Mouse (Mus musculus) liver, embryonic 14.5 days (tissue): ENCODE results near the gene 1700001C19Rik. TPM values are rescaled to one million over a fixed set of nuclear protein-coding genes. Genes with fewer than 3 reads are reported as not detected.
"Not testable (repeated sequence)": the region's sequence is repeated elsewhere in the genome, so short reads cannot be mapped to it uniquely, and the experiment has no call there.

Experiments
- ATAC-seq: fragments of 200-750 bp; cut with Nextera tagmentation; 2 replicates; pipeline ENCODE4 v1.8.0; 2017; ENCODE audit warnings: moderate number of reproducible peaks, mild to moderate bottlenecking, moderate library complexity; ENCODE audit not compliant: insufficient read depth
- DNase-seq, 3 experiments: peaks; one replicate each; pipeline ENCODE4 v3.0.0-alpha.2; 2012 to 2013; ENCODE audit warnings: low read depth in 3 of 3, low spot score in 3 of 3
- H3K27ac ChIP-seq: fragments of 300-500 bp; sonication (generic); 2 replicates; pipeline ENCODE4 v1.5.1; 2014; ENCODE audit warnings: moderate library complexity, mild to moderate bottlenecking, control low read depth, inconsistent platforms
- H3K27me3 ChIP-seq: fragments of 300-500 bp; sonication (generic); 2 replicates; pipeline ENCODE4 v1.6.1; 2014; ENCODE audit warnings: mild to moderate bottlenecking, low read length, moderate library complexity; ENCODE audit not compliant: control insufficient read depth, insufficient read depth
- H3K36me3 ChIP-seq: fragments of 300-500 bp; sonication (generic); replicated peaks from 2 replicates; pipeline ENCODE4 v1.6.1; 2014; ENCODE audit warnings: low read depth; ENCODE audit not compliant: control insufficient read depth, insufficient read depth
- H3K4me1 ChIP-seq, 2 experiments: fragments of 200-500 bp in 1 of 2; fragments of 300-500 bp in 1 of 2; sonication (generic) in 1 of 2; replicated peaks; 2 replicates each; pipeline ENCODE4 v1.6.1; 2012 to 2014; ENCODE audit warnings: antibody characterized with exemption in 1 of 2, inconsistent platforms in 1 of 2, low read length in 1 of 2; ENCODE audit not compliant: control insufficient read depth in 2 of 2, insufficient read depth in 2 of 2
- H3K4me2 ChIP-seq: fragments of 300-500 bp; sonication (generic); 2 replicates; pipeline ENCODE4 v1.6.1; 2014; ENCODE audit warnings: low read depth, mild to moderate bottlenecking, control low read depth, moderate library complexity
- H3K4me3 ChIP-seq, 2 experiments: fragments of 200-500 bp in 1 of 2; fragments of 300-500 bp in 1 of 2; sonication (generic) in 1 of 2; 2 replicates each; pipeline ENCODE4 v1.5.1; 2012 to 2014; ENCODE audit warnings: low read depth in 2 of 2, low read length in 2 of 2, mild to moderate bottlenecking in 2 of 2, control low read depth in 1 of 2, inconsistent platforms in 1 of 2, moderate library complexity in 1 of 2; ENCODE audit not compliant: insufficient read depth in 1 of 2
- H3K9ac ChIP-seq: fragments of 300-500 bp; sonication (generic); replicated peaks from 2 replicates; pipeline ENCODE4 v1.6.1; 2014; ENCODE audit warnings: mild to moderate bottlenecking, control low read depth, moderate library complexity
- H3K9me3 ChIP-seq: fragments of 300-500 bp; sonication (generic); 2 replicates; pipeline ENCODE4 v1.6.1; 2016; ENCODE audit warnings: low read length, mixed read lengths; ENCODE audit not compliant: control insufficient read depth
- CTCF ChIP-seq: IDR thresholded peaks from 2 replicates; pipeline ENCODE4 v1.5.1; 2016; ENCODE audit warnings: antibody characterized with exemption, low read depth, control low read depth
- EP300 ChIP-seq: IDR thresholded peaks from 2 replicates; pipeline ENCODE4 v1.6.1; 2016; ENCODE audit warnings: antibody characterized with exemption, low read depth
- WGBS: fragments of 180-500 bp; shearing (Covaris S2); extraction: QIAGEN DNeasy Blood & Tissue Kit; methylation state at CpG from one replicate; pipeline ENCODE4 v1.1.7; 2014; ENCODE audit not compliant: insufficient replicate concordance; 5-methylcytosine and 5-hydroxymethylcytosine counted together
- polyA plus RNA-seq, 2 experiments: library from polyadenylated mRNA; depleted of rRNA in 1 of 2; stranded (reverse) in 1 of 2; unstranded in 1 of 2; fragments of >200 nt; fragmentation: Nextera tagmentation in 1 of 2; extraction: Ambion mirVana in 1 of 2; gene quantifications; 2 replicates each; pipeline versions ENCODE4 v1.2.1 to v1.2.3; 2012 to 2014

The 1700001C19Rik gene
- polyA plus RNA-seq, 2 experiments = 0.89 to 1.1 TPM

- no peaks in the 10 kb centered on the region for H3K27me3 ChIP-seq
- H3K4me1 ChIP-seq = no peaks in the 10 kb centered on the region
- H3K4me3 ChIP-seq = no peak overlapping the region
- WGBS = 55% methylated on average over 6 of the region's 6 CpGs
- ATAC-seq = no peak
- no peaks in the 10 kb centered on the region for H3K36me3 ChIP-seq
- H3K4me2 ChIP-seq = no peak overlapping the region
- DNase-seq = no peak
- H3K27ac ChIP-seq = no peak overlapping the region
- TF ChIP-seq EP300 = no peak
- TF ChIP-seq CTCF = no peak
- no peak overlapping the region for H3K9ac ChIP-seq
- H3K9me3 ChIP-seq = no peaks in the 10 kb centered on the region
Measured at GRCm38 (mm10) chr17:47424186-47424585, 13.0 kb downstream of the 1700001C19Rik start.

- not testable (repeated sequence) for H3K4me1 ChIP-seq, H3K9me3 ChIP-seq, H3K27me3 ChIP-seq, H3K27ac ChIP-seq, H3K36me3 ChIP-seq, ATAC-seq, H3K4me3 ChIP-seq, H3K9ac ChIP-seq, H3K4me2 ChIP-seq, DNase-seq
- 73% methylated on average over 1 of the region's 1 CpGs for WGBS
Measured at GRCm38 (mm10) chr17:47422616-47423015, 14.6 kb downstream of the 1700001C19Rik start.

GRCm38 (mm10) chr17:47421566-47421965, 15.6 kb downstream of the 1700001C19Rik start:
- no peaks in the 10 kb centered on the region for H3K9me3 ChIP-seq
- no peak for DNase-seq
- H3K27ac ChIP-seq = no peak overlapping the region
- no peak overlapping the region for H3K4me3 ChIP-seq
- 56% methylated on average over 3 of the region's 3 CpGs for WGBS
- ATAC-seq = no peak
- H3K27me3 ChIP-seq = no peaks in the 10 kb centered on the region
- TF ChIP-seq CTCF (no peak), EP300 (no peak)
- no peak overlapping the region for H3K9ac ChIP-seq
- H3K4me1 ChIP-seq = no peaks in the 10 kb centered on the region
- H3K36me3 ChIP-seq = no peaks in the 10 kb centered on the region
- no peak overlapping the region for H3K4me2 ChIP-seq

DNA sequence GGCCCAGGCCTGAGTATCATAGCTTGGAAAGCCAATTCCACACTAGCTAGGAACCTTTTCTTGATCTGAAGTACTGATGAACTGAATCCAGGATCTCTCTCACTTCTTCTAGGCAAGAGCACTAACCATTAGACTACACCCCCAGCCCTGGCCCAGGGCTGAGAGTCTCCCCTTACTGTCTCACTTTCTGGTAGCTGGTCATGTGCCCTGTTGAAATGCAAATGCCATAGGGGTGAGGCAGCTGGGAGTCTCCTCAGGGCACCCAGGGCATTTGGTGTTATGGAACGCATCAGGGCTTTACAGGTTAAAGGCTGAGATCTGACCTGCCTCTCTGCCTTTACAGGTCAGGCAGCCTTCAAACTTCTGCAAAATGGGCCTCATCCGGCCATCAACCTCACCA, 17.0 kb downstream of the 1700001C19Rik start:
- no peaks in the 10 kb centered on the region for H3K4me1 ChIP-seq
- H3K4me3 ChIP-seq = no peak overlapping the region
- no peaks in the 10 kb centered on the region for H3K9me3 ChIP-seq
- H3K27ac ChIP-seq = no peak overlapping the region
- no peak overlapping the region for H3K4me2 ChIP-seq
- WGBS = 57% methylated on average over 2 of the region's 2 CpGs
- DNase-seq = no peak
- no peaks in the 10 kb centered on the region for H3K36me3 ChIP-seq
- TF ChIP-seq CTCF (no peak), EP300 (no peak)
- no peak overlapping the region for H3K9ac ChIP-seq
- no peak for ATAC-seq
- no peaks in the 10 kb centered on the region for H3K27me3 ChIP-seq

GRCm38 (mm10) chr17:47409897-47410861, 27.0 kb downstream of the 1700001C19Rik start:
- not testable (repeated sequence) for ATAC-seq, H3K36me3 ChIP-seq, H3K4me3 ChIP-seq, H3K9me3 ChIP-seq, H3K4me1 ChIP-seq, H3K27ac ChIP-seq, DNase-seq, H3K9ac ChIP-seq
- 3% methylated on average over 74 of the region's 74 CpGs for WGBS
- peaks cover 24% of the 10 kb centered on the region for H3K27me3 ChIP-seq
- peak overlapping the region; percentile 6; the same call in 1 of the 2 replicates for H3K4me2 ChIP-seq
